Mouse (Mus musculus): ENCODE data around the gene Arhgdib. TPM values are rescaled to one million over a fixed set of nuclear protein-coding genes. Genes with fewer than 3 reads are reported as not detected.

Gene Arhgdib
- total and polyA plus RNA-seq, 3 experiments = 321 to 1,150 (median 355) TPM

- DNase-seq (ENCODE audit: extremely low read depth) = peak; percentile 45
- Histone ChIP-seq H3K4me1 (ENCODE audit: control insufficient read depth in 1 of 2, insufficient read depth in 2 of 2) (peaks cover 7 to 51% of the 10 kb centered on the region in 2 experiments), H3K79me2 (replicated peaks; ENCODE audit: control insufficient read depth, extremely low read depth, insufficient read depth, poor library complexity, severe bottlenecking) (peaks cover 66% of the 10 kb centered on the region), H3K9ac (ENCODE audit: insufficient read depth, low read depth) (peak overlapping the region; percentile 90), H3K36me3 (replicated peaks in 1 of 2; ENCODE audit: control insufficient read depth in 1 of 2, insufficient read depth in 1 of 2, low read length in 1 of 2) (peaks cover 23 to 28% of the 10 kb centered on the region in 2 experiments), H3K4me3 (replicated peaks in 1 of 3; ENCODE audit: low read depth in 2 of 3, low read length in 2 of 3, poor library complexity in 1 of 3) (peak overlapping the region; percentile 58 to 91 (median 70)), H3K27me3 (replicated peaks) (no peaks in the 10 kb centered on the region), H3K9me3 (replicated peaks; ENCODE audit: low read length) (no peaks in the 10 kb centered on the region), H3K27ac (ENCODE audit: insufficient read depth, low read depth) (peak overlapping the region; percentile 94), H3K4me2 (ENCODE audit: insufficient read depth, low read depth, poor library complexity, severe bottlenecking) (peak overlapping the region; percentile 66)
- in situ Hi-C loops (cut with MboI; ENCODE audit: low pct_ligation_motif_present, low pct_unique_long_range_greater_than_20kb, low sequenced_read_pairs) = no loop called here
- dilution Hi-C loops (cut with MboI; ENCODE audit: extremely low pct_ligation_motif_present, extremely low pct_unique_long_range_greater_than_20kb, low sequenced_read_pairs) = no loop called here
- TF ChIP-seq SIN3A (IDR thresholded peaks at IDR 0.05; ENCODE audit: low read length) (peak; percentile 55; the same call in 1 of the 2 replicates), HCFC1 (IDR thresholded peaks at IDR 0.05; ENCODE audit: low read depth, low read length) (peak; percentile 7; the same call in 1 of the 2 replicates), TBP (conservative IDR thresholded peaks at IDR 0.05; ENCODE audit: low read depth, low read length) (no peak), MAFK (IDR thresholded peaks at IDR 0.05; ENCODE audit: insufficient replicate concordance, low read length) (peak; percentile 86; the same call in 1 of the 2 replicates), IRF4 (IDR thresholded peaks at IDR 0.05; ENCODE audit: low read depth, low read length) (peak; percentile 21; the same call in 1 of the 2 replicates)
These were observed 2.1 kb downstream of the Arhgdib start for GRCm38 (mm10) chr6:136939326-136940187.

- peak overlapping the region; percentile 39 to 70 (median 58) for H3K4me3 ChIP-seq (replicated peaks in 1 of 3; ENCODE audit: low read depth in 2 of 3, low read length in 2 of 3, poor library complexity in 1 of 3)
- no peaks in the 10 kb centered on the region for H3K27me3 ChIP-seq (replicated peaks)
- H3K9me3 ChIP-seq (replicated peaks; ENCODE audit: low read length) = no peaks in the 10 kb centered on the region
- H3K4me2 ChIP-seq (ENCODE audit: insufficient read depth, low read depth, poor library complexity, severe bottlenecking) = peak overlapping the region; percentile 99
- peak; percentile 86 for DNase-seq (ENCODE audit: extremely low read depth)
- H3K9ac ChIP-seq (ENCODE audit: insufficient read depth, low read depth) = peak overlapping the region; percentile 90
- in situ Hi-C loops (cut with MboI; ENCODE audit: low pct_ligation_motif_present, low pct_unique_long_range_greater_than_20kb, low sequenced_read_pairs) (no loop called here), dilution Hi-C loops (cut with MboI; ENCODE audit: extremely low pct_ligation_motif_present, extremely low pct_unique_long_range_greater_than_20kb, low sequenced_read_pairs) (no loop called here)
- peaks cover 29 to 38% of the 10 kb centered on the region in 2 experiments for H3K36me3 ChIP-seq (replicated peaks in 1 of 2; ENCODE audit: control insufficient read depth in 1 of 2, insufficient read depth in 1 of 2, low read length in 1 of 2)
- H3K79me2 ChIP-seq (replicated peaks; ENCODE audit: control insufficient read depth, extremely low read depth, insufficient read depth, poor library complexity, severe bottlenecking) = peaks cover 77% of the 10 kb centered on the region
- peaks cover 7 to 42% of the 10 kb centered on the region in 2 experiments for H3K4me1 ChIP-seq (ENCODE audit: control insufficient read depth in 1 of 2, insufficient read depth in 2 of 2)
- peak overlapping the region; percentile 94 for H3K27ac ChIP-seq (ENCODE audit: insufficient read depth, low read depth)
- TF ChIP-seq TBP (conservative IDR thresholded peaks at IDR 0.05; ENCODE audit: low read depth, low read length) (peak; percentile 60; the same call in 1 of the 2 replicates), PAX5 (IDR thresholded peaks at IDR 0.05; ENCODE audit: low read length) (no peak), ZNF384 (IDR thresholded peaks at IDR 0.05; ENCODE audit: low read depth, low read length) (no peak), ZMIZ1 (IDR thresholded peaks at IDR 0.05; ENCODE audit: low read depth, low read length) (peak; percentile 78), MAX (IDR thresholded peaks at IDR 0.05; ENCODE audit: low read length) (peak; percentile 73; the same call in 1 of the 2 replicates), NELFE (IDR thresholded peaks at IDR 0.05; ENCODE audit: low read depth, low read length) (peak; percentile 68; the same call in 1 of the 2 replicates), POLR2AphosphoS2 (IDR thresholded peaks at IDR 0.05; ENCODE audit: low read depth, low read length) (0 out of 2 replicates have a peak, but pooled peaks have one; percentile 14), CTCF (conservative IDR thresholded peaks at IDR 0.05 in 1 of 2, IDR thresholded peaks at IDR 0.05 in 1 of 2; ENCODE audit: low read depth in 2 of 2, low read length in 2 of 2) (no peak), ETS1 (conservative IDR thresholded peaks at IDR 0.05; ENCODE audit: low read depth, low read length) (0 out of 2 replicates have a peak, but pooled peaks have one; percentile 0), RCOR1 (conservative IDR thresholded peaks at IDR 0.05; ENCODE audit: low read depth, low read length) (no peak), MYC (IDR thresholded peaks at IDR 0.05; ENCODE audit: low read depth, low read length) (0 out of 2 replicates have a peak, but pooled peaks have one; percentile 37), E2F4 (IDR thresholded peaks at IDR 0.05; ENCODE audit: insufficient replicate concordance, low read depth, low read length) (no peak), MAZ (IDR thresholded peaks at IDR 0.05; ENCODE audit: low read depth, low read length) (peak; percentile 79; the same call in 1 of the 2 replicates), ZKSCAN1 (IDR thresholded peaks at IDR 0.05; ENCODE audit: borderline replicate concordance, low read depth, low read length) (no peak), SMC3 (IDR thresholded peaks at IDR 0.05; ENCODE audit: low read depth, low read length) (no peak), ELF1 (IDR thresholded peaks at IDR 0.05; ENCODE audit: low read depth, low read length) (no peak; the same call in 1 of the 2 replicates), POLR2A (IDR thresholded peaks at IDR 0.05; ENCODE audit: low read depth, low read length) (peak; percentile 75), ZC3H11A (IDR thresholded peaks at IDR 0.05; ENCODE audit: low read depth, low read length) (no peak), NRF1 (IDR thresholded peaks at IDR 0.05; ENCODE audit: low read depth, low read length) (peak; percentile 88), CHD2 (IDR thresholded peaks at IDR 0.05; ENCODE audit: low read length) (peak; percentile 51), JUND (conservative IDR thresholded peaks at IDR 0.05; ENCODE audit: low read depth, low read length) (no peak), EP300 (IDR thresholded peaks at IDR 0.05; ENCODE audit: low read length) (no peak; the same call in 1 of the 2 replicates), SIN3A (IDR thresholded peaks at IDR 0.05; ENCODE audit: low read length) (no peak; the same call in 1 of the 2 replicates), CHD1 (IDR thresholded peaks at IDR 0.05; ENCODE audit: low read depth, low read length) (no peak), UBTF (IDR thresholded peaks at IDR 0.05; ENCODE audit: low read depth, low read length) (no peak), USF2 (conservative IDR thresholded peaks at IDR 0.05; ENCODE audit: low read depth, low read length) (no peak)
These were observed 3.2 kb downstream of the Arhgdib start for GRCm38 (mm10) chr6:136938331-136939126.
